Mouse (Mus musculus) retina, adult 2 months (tissue): ENCODE data around the gene Mafg.

Source experiments
- DNase-seq: peaks from one replicate; pipeline ENCODE4 v3.0.0-alpha.2; 2012; ENCODE audit warnings: low read depth, low spot score

Mafg gene

DNA sequence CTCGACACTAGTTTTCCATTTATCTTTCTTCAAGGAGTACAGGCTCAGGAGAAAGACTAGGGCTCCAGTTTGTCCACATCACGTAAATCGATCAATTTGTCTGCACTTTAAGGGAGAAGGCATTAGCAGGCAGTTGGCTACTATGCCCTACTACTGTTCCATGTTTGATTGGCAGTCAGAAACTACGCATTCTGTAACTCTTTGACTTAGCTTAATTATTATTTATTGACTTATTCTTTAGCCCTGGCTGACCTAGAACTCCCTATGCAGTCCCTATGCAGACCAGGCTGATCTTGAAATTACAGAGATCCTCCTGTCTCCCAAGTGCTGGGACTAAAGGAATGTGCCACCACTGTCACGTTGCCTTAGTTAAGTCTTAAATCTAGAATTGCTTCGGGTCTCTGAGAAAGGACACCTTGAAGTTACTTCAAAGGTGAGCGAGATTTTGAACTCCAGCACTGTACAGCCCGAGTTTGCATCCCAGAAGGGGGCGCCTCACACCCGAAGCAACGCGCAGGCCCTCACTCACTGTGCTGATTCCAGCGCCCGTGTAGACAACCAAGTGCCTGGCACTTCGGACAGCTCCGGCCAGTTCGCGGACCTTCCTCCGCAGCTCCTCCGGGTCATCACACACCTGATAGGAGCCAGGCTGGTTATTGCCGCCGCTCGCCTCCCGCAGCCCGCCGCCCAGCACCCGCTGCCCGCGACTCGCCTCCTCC is 9.3 kb downstream of the Mafg start:
- DNase-seq = no peak

DNA sequence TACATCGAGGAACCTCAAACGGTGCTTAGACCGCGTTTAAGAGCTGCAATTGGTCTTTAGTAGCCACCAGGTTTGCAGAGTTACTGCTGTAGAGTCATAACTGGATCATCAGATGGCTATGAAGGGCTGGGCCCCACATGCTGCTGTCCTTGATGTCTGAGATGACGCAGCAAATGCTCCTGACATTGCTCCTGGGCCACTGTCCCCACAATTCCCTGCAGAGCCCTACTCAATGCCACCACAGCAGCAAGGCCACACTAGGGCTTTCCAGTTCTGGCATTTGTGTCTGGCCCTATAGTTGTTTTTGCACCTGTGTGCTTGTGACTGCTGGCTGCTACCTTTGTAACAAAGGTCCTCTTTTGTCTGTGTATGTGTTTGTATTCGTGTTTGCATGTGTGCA is 10.6 kb downstream of the Mafg start:
- no peak for DNase-seq

DNA sequence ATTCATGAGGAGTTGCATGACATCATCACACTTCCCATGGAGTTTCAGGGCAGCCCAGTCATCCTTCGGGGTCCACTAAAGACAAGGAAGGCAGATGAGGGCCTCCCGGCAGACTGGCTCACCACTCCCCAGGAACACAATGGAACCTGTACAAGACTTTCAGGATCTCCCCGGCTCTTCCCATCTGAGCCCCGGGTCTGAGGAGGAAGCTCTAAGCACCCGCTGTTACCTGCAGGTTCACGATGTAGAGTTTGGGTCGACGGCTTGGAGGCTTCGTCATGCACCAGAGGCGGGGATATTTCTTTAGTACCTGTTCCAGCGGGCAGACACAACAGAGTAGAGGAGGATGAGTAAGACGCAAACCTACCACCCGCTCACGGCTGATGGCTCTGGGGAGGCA is 13.2 kb downstream of the Mafg start:
- no peak for DNase-seq

DNA sequence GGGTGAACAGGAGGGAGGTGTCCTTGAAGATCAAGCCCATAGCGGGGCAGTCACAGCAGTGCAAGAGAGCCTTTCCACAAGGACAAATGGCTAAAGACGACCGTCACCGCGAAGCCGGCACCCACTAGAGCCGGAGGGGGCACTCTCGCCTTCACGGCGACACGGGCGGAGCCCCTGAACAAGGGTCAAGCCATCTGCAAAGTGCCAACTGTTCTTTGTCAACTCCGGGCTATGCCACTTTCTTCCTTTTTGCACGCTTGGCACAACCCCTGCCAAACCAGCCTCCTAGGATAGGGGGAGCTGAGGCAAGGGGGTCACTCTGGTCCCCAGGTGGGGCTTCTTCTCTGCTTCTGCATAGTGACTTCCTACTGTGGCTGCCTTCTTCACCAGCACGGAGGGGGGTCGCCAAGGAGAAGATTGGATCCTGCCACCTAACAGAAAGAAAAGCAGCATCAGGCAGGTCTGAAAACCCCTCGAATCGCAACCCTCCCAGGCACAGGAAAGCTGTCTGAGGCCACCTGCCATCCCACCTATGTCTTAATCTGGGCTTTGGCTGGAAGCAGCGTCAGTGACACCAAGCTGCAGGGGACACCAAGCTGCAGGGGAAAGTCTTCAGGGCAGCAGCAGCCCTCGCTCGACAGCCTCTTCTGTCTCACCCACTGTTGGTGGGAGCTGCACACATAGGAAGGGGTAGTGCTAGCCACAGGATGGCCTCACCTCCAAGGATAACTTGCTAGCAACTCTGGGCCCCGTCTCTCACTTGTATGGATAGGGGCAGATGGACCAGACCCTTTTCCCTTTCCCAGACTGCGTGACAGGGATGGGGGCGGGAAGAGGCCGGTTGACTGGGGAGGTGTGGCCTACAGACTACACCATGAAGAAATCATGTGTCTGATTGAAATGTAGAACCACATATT is 14.5 kb downstream of the Mafg start:
- DNase-seq = no peak

DNA sequence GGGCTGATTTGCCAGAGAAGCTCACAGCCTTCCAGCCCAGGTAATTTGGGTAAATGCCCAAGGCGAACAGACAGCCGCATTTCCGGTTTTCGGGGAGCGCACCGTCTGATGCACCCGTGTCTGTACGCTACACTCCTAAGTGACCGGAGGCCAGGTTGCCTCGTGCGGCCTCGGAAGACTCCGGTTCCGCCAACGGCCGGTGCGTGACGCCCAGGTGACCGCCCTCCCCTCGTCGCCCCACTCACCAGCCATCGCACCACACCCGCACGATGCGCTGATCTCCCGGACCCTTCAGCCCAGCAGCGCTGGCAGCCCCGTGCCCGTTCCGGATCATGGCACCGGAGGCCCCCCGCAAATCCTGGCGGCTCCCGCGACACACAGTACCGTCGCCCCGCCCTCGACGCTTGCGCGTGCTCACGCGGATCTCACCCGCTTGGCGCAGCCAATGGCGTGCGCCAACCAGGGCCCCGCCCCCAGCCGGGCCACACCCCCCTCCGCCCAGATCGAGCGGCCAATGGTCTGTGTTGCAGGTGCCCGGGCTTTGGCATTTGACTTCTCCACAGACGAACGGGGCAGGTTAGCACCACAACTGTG is 15.8 kb downstream of the Mafg start, which contains the start of gene Pcyt2:
Gene Pcyt2 (minus strand): TSS at position 418 of the 594 bp plus-strand sequence.
- DNase-seq = peak; percentile 73

DNA sequence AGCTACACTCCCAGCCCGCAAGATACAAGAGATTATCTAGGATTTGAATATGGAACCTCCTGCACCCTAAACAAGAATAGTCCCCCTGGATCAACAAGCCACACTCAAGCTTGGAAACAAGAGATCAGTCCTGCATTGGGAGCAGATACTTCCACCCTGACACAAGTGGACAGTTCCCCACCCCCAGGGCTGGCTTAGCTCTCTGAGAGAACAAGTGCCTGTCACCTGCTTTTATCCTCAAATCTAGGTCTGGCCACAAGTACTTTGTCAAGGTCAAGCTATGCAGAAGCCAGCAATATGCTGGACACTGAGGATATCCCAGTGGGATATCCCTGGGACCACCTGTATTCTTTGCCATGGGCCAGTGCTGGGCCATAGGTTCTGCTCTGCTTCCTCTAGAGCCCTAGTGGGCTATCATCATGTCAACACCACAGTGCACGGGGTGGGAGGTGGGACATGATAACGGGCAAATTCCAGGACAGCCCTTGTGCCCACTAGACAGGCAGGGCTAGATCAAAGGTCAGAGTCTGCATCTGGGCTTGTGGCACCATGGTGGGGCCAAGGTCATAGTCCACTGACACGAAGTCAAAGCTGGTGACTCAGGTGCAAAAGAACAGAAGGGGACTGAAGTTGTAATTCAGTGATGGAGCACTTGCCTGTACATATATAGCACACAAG is 16.6 kb downstream of the Mafg start:
- DNase-seq = no peak

DNA sequence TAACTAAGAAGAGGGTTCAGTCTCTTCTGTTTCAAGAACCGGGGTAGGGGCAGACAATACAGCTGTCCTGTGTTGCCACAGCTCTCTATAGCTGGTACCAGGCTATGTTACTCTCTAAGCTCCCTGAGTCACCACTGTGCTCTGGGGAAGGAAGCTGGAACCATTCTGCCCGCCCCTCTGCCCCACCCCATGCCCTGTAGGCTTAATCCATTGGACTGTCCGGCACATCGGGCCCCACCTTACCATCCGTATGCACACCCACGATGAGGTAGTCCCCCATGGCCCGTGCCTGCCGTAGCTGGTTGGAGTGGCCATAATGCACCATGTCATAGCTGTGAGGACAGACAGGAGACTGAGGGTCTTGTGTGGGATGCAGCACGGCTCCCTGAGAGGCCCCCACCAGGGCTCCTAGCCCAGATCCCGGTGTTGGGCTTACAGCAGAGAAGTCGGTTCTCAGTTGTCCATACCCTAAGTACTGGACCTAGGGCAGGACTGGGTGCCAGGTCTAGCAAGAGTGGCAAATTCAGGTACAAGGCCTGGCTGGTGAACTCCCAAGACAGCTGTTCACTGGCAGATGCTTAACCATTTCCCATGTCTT is 17.7 kb downstream of the Mafg start:
- DNase-seq = no peak

DNA sequence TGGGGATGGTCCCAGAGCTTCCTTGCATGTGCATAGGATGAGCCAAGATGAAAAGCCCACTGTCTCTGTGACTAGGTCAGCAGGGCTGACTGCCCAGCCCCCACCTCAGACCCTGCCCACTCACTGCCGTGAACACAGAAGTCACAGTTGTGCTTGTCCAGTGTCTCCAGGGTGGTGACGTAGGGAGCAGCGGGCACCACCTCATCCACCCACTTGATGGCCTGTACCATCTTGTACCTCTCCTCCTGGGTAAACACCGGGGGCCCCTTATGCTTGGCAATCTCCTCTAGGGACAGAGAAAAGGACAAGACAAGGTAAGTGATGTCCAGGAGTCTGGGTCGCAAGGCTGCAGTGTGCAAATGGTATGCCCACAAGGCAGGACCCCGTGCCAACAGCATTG is 18.2 kb downstream of the Mafg start:
- DNase-seq = no peak

DNA sequence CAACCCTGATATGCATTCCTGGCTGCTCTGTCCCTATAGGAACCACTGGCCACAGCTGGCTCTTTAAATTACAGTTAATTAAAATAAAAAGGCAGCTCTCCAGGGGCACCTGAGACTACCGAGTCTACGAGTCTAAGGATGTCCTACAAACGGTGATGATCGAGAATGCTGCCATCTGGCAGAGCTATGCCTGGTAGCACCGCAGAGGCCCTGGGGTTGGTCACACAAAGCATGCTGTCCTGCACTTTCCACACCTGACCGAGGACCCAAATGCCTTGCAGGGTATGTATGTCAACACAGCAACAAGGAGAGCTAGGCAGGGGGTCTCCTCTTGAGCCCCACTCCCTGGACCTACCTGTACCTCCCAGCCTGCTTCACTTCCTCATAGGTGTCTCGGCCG is 19.4 kb downstream of the Mafg start:
- DNase-seq = no peak

DNA sequence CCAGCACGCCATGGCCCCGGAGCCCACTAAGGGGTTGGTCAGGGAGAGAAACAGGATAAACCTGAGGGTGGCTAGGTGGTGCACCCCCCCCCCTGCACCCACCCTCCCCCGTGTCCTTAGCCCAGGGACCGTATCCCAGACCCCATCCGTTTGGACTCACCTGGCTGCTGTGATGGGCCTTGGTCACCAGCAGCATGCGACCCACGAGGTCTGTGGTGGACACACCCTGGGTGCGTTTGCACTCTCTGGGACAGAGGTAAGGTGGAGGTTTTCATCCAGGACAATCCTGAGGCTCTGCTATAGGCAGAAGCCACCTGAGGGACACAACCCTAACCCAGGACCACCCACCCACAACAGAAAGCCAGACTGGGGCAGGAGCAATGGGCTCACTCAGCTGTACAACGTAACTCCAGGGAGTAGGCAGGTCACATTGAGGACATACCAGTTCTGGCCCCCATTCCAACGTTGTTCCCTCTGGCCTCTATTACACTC is 19.9 kb downstream of the Mafg start:
- DNase-seq = no peak

DNA sequence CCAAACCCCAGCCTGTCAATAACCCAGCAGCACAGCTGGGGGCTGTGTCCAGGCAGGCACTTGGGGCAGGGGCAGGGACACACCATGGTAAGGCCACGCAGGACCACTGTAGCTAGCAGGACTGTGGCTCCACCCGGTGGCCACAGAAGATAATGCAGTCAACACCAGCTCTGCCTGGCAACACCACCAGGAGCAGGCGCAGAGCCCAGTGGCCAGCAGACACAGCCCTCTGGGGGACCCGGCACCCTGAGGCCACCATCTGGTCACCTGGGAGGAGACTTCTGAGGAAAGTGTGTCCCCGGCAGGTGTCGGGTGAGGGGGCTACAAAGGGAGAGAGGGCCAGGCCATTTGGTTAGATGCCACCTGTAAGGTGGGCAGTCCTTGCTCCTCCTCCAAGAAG is 20.6 kb downstream of the Mafg start:
- DNase-seq = no peak

DNA sequence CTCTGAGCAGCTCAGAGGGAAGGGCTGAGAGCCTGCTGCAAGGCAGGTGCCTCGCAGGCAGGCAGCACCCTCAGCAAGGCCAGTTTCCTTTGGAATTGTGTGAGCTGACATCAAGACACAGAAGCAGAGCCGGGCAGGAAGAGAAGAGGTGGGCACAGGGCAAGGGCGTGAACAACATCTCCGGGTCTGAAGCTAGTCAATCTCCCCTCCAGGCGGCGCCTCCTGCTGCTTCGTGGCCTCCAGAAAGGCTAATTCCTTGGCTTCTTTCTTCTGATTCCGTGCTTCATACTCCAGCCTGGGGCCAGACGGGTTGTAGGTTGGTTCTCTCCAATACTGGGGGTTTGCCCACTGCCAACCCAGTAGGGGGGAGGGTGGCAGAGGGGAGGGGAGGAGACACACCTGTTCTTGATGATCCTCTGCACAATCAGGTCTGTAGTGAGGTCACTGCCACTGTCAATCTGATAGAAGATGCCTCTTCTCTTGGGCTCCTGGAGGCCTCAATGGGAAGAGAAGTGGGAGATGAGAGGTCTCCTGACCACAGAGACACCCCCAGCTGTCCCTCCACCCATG is 22.8 kb downstream of the Mafg start:
- no peak for DNase-seq

DNA sequence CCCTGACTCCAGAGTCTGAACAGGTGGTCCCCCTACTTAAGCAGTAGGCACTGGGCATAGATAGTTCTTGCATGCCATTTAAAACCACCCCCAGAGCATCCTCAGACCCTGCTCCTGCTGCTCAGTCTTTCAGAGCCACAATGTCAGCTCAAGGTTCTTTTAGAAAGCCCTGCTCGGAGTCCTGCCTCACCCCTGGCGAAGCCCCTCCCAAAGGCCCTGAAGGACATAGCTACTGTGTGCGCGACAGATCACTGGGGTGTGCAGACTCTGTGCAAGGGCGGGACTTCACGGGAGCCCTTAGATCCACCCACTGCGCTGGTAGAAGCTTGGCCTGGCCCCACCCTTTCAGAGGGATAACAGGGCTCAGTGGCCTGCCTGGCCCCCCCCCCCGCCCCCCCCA is 24.1 kb downstream of the Mafg start:
- DNase-seq = no peak

DNA sequence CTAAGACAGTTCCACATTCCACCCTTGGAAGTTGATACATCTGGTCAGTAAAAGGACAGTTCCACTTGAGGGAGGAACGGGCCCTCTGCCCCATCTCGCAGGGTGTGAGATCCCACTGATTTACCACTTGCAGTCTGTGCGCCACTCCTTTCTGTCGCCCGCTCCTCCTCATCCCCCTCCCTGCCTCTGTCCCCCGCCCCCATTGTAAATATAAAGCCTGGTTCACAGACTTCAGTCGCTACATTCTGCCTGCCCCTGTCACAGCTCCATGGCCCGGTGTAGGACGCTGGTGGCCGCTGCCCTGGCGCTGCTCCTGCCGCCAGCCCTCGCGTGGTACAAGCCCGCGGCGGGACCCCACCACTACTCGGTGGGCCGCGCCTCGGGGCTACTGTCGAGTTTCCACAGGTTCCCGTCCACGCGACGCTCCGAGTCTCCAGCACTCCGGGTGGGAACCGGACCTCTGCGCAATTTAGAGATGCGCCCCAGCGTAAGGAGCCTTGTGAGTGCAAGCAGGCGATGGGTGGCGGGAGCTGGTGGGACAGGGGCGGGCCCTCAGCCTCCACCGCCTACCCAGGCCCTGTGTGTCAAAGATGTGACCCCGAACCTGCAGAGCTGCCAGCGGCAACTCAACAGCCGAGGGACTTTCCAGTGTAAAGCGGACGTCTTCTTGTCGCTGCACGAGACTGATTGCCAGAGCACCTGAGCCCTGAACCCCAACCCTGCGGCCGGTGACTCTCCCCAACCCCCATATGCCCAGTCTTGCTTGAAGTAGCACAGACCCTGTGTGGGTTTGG is 25.0 kb downstream of the Mafg start, which contains the start of gene Npb:
Gene Npb (plus strand): TSS at position 237 of the 794 bp plus-strand sequence.
- no peak for DNase-seq

DNA sequence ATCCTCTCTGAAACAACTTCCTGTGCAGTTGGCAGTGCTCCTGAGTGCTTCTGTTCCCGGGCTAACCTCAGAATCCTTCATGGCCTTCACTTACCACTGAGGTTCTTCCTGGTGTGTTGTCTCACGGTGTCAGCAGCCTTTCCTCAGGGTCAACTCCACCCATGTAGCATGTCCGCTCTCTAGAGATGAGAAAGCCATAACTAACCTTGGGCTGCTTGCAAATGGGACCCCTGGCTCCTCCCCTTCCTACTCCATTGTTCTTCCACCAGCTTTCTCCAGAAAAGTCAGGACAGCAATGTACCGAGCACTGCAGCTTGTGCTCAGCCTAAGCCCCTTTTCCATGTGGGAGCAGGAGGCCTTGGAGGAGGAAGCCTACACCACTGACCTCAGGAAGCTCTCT is 26.6 kb downstream of the Mafg start:
- no peak for DNase-seq

DNA sequence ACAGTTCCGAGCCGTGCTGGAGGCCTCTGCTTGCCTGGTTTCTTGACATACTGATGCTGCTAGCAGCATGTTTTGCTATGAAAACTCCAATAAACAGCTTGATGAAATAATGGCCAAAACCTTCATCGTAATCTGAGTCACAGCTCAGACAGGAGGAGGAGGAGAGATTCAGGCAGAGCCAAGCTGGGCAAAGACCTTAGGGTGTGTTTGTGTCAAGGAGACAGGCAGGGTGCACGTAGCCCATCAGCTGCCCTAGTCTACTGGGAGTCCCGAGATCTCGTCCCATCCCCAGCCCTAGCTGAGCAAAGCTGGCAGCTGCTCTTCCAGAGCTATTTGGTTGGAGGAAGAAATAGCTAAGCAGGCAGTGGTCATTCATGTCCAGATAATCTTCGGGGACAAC is 27.7 kb downstream of the Mafg start:
- no peak for DNase-seq

DNA sequence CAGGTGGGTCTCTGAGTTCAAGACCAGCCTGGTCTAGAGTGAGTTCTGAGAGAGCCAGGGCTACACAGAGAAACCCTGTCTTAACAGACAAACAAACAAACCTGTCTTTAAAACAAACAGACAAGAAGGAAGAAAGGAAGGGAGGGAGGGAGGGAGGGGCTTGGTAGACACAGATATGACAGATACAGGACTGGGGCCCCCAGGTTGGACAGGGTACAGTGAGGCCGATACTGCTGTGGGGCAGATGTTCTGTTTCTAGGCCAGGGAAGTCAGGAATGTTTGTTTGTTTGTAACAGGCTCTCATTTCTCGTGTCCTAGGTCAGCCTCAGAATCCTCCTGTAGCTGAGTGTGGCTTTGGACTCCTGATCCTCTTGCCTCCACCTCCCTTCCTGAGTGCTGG is 29.9 kb downstream of the Mafg start:
- no peak for DNase-seq

DNA sequence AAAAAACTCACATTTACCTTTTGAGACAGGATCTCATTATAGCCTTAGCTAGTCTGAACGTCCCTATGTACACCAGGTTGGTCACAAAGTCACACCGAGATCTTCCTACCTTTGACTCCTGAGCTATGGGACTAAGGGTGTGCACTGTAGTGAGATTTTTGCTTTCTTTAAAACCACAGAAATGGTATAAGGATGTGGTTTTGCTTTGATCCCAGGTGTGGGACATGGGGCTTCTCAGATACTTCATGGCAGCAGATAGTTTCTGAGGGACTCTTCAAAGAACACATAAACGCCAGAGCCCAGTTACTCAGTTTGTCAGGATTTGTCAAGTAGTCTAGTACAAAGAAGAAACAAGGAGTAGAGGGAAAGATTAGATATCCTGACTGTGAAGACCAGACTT is 32.7 kb downstream of the Mafg start:
- DNase-seq = no peak

DNA sequence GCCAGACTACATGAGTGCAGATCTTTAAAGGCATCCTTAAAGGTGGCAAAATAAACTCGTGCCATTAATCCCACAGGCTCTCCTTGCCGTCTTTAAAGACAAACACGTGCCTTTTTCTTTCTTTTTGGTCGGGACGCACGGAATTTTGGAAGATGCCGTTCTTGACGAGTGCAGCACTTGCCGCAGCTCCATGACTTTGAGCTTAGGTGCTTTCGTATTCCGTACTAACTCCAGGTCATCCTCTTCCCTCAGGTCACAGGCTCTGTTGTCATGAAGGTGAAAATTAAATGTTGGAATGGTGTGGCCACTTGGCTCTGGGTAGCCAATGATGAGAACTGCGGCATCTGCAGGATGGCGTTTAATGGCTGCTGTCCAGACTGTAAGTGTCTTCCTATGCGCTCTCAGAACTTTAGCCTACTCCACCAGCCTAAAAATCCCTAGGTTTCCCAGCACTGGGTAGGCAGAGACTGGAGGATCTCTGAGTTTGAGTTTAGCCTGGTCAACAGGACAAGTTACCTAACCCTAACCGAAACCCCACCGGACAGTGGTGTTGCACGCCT is 34.3 kb downstream of the Mafg start:
- DNase-seq = no peak
